8 mouse cellular contexts compared by ENCODE assay signal in genomic region chr6:88589517-88589916, GRCm38 (mm10). TPM values are rescaled to one million over a fixed set of nuclear protein-coding genes. Genes with fewer than 3 reads are reported as not detected.
A peak's percentile ranks its signal among the peaks of the same experiment; 100 is the strongest.
DNase-seq lines count a peak whose midpoint lies in the region; ATAC-seq lines count a peak whose summit lies in the region.

No protein-coding gene starts in this region.

- H3K4me1 ChIP-seq in heart, embryonic 15.5 days (replicated peaks), result peaks cover 7% of the 10 kb centered on the region
- H3K4me1 ChIP-seq in neural tube, embryonic 15.5 days, result peaks cover 7% of the 10 kb centered on the region; the same call in 1 of the 2 replicates

- DNase-seq in cerebellum, adult 11-12 months, result peak; percentile 18
- no peak for DNase-seq in cerebellum, adult 11 months
- DNase-seq in 3T3-L1 (ENCODE audit: low read depth, low spot score), result peak; percentile 16
- DNase-seq in cerebellum, adult 9-11 months, result peak; percentile 32
- peak; percentile 47 to 56 for DNase-seq in left cerebral cortex, postnatal 25 days (ENCODE audit: low spot score in 2 of 2)
- no peak for DNase-seq in gastrocnemius, postnatal 36 days

- no peak overlapping the region for H3K9ac ChIP-seq in heart, embryonic 15.5 days
- H3K9ac ChIP-seq in neural tube, embryonic 15.5 days (replicated peaks), result no peak overlapping the region

- no peak overlapping the region for H3K4me3 ChIP-seq in heart, embryonic 15.5 days
- no peak overlapping the region for H3K4me3 ChIP-seq in neural tube, embryonic 15.5 days (replicated peaks)

- H3K36me3 ChIP-seq in heart, embryonic 15.5 days, result no peaks in the 10 kb centered on the region
- H3K36me3 ChIP-seq in neural tube, embryonic 15.5 days, result no peaks in the 10 kb centered on the region

- intact Hi-C loops in left cerebral cortex, postnatal 25 days (cut with DNase I), result loop anchor here (5.0 kb wide), 1 partner anchor 238 kb away; no protein-coding TSS in a partner anchor
- intact Hi-C loops in gastrocnemius, postnatal 36 days (cut with DNase I), result no loop called here

- ATAC-seq in heart, embryonic 15.5 days (replicated peaks; ENCODE audit: insufficient number of reproducible peaks, insufficient read depth, low FRiP score, low read depth), result peak; percentile 50; the same call in 1 of the 2 replicates
- peak; percentile 57; the same call in 1 of the 2 replicates for ATAC-seq in neural tube, embryonic 15.5 days (ENCODE audit: low FRiP score)

- H3K27me3 ChIP-seq in heart, embryonic 15.5 days, result no peaks in the 10 kb centered on the region
- no peaks in the 10 kb centered on the region for H3K27me3 ChIP-seq in neural tube, embryonic 15.5 days (replicated peaks)

- WGBS in heart, embryonic 15.5 days, result 6% methylated on average over 5 of the region's 5 CpGs
- WGBS in neural tube, embryonic 15.5 days, result 22% methylated on average over 5 of the region's 5 CpGs

- no peak overlapping the region for H3K27ac ChIP-seq in heart, embryonic 15.5 days
- H3K27ac ChIP-seq in neural tube, embryonic 15.5 days (replicated peaks), result no peak overlapping the region

- H3K9me3 ChIP-seq in heart, embryonic 15.5 days (replicated peaks), result no peaks in the 10 kb centered on the region
- H3K9me3 ChIP-seq in neural tube, embryonic 15.5 days (replicated peaks), result no peaks in the 10 kb centered on the region

- no peak overlapping the region for H3K4me2 ChIP-seq in heart, embryonic 15.5 days
- H3K4me2 ChIP-seq in neural tube, embryonic 15.5 days, result no peak overlapping the region

RNA-seq across cellular contexts. Expression of gene Kbtbd12, which starts 48.2 kb away (rescaled TPM):
- 25.5 and 25.6 TPM in 2 replicates for polyA plus RNA-seq in heart, embryonic 15.5 days (2015; fragmentation: Nextera tagmentation; extraction: Ambion mirVana)
- total RNA-seq in left cerebral cortex, postnatal 25 days (2021), result under 1 TPM; 0.23 to 0.55 TPM
- 0.36 and 1.4 TPM in 2 replicates for polyA plus RNA-seq in neural tube, embryonic 15.5 days (2015; fragmentation: Nextera tagmentation; extraction: Ambion mirVana)
- total RNA-seq in gastrocnemius, postnatal 36 days (2021), result 10 to 100 TPM; 72.8 to 73.4 TPM

Comparison
In these comparisons a context has a peak if more than half of its experiments do, and no peak if none do; other contexts are left out.
1. DNase-seq: peak in cerebellum, adult 11-12 months (single experiment), 3T3-L1 (single experiment), cerebellum, adult 9-11 months (single experiment) and left cerebral cortex, postnatal 25 days (2 of 2); none in cerebellum, adult 11 months (single experiment) and gastrocnemius, postnatal 36 days (0 of 2).
2. RNA of gene Kbtbd12, which starts 48.2 kb away (total RNA-seq): 72.8 to 73.4 TPM in gastrocnemius, postnatal 36 days; 0.23 to 0.55 TPM in left cerebral cortex, postnatal 25 days; every median in the first group is over 10 times any median in the second.